Mouse (Mus musculus): ENCODE data around the gene Diras2. TPM values are rescaled to one million over a fixed set of nuclear protein-coding genes. Genes with fewer than 3 reads are reported as not detected.

Gene Diras2
- total RNA-seq, 2 experiments from 2014 or later = 0.47 TPM; not detected in 1

DNA sequence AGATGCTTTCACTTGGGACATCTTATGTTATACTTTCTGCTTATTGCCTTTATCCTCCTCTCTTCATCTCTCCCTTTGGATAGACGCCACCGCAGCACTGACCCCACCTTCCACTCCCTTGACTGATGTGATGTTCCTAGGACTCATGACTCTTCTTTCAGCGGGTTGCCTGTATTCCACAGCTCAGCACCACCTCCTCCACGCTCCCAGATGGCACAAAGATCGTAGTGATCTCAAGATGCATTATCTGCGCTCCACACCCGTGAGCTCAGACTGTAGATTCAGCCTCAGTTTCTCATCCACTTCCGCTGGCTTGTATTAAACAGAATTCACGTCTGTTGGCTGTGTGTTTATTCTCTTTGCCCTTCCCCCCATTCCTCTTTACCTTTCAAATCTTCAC lies 23.6 kb upstream of the Diras2 start:
- ATAC-seq (replicated peaks; ENCODE audit: low FRiP score, low TSS enrichment, poor library complexity, severe bottlenecking) = no peak

DNA sequence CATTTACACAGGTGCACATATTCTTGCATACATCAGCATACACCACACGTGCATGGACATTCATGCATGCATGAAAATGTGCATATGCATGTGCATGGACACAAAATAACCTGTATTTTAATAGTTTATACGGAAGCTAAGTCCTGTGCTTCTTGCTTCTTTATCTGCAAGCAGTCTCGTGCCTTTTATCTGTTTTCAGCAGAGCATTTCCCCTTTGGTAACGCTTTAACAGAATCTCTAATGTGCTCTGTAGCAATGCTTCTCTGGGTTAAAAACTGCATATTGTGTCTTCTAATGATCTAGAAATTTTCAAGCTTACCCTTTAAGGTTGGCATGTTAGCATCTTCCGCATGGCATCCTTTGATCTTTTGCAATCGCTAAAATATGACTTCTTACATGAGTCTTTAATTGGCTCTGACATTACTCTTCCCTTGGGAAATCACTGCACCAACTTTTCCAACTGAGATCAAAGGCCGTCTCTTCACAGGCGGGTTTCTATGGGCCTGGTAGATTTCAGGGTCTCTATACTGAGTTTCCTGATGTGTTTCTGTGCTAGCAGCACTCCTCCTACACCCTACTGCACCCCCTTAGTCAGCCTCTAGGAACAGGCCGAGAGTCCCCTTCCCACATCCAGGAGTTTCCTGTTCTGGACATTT lies 21.9 kb upstream of the Diras2 start:
- no peak for ATAC-seq (replicated peaks; ENCODE audit: low FRiP score, low TSS enrichment, poor library complexity, severe bottlenecking)

DNA sequence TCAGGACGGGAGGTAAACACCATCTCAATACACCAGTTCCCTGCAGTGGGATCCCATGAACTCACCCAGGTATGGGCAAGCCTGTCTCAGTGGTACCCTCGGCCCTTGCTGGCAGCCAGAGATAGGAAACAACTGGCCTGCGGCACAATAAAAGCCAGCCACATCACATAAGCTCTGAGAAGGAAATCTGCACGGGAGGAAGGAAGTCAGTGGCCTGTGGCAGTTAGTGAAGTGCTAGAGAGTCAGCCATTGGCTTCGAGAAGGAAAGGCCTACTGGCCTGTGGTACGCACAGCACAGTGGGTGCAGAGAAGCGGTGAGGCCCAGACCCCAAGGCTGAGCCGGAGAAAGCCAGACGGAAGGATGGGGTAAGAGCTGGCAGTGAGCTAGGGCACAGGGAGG lies 20.2 kb upstream of the Diras2 start:
- ATAC-seq (replicated peaks; ENCODE audit: low FRiP score, low TSS enrichment, poor library complexity, severe bottlenecking) = peak; percentile 50; the same call in 1 of the 2 replicates

DNA sequence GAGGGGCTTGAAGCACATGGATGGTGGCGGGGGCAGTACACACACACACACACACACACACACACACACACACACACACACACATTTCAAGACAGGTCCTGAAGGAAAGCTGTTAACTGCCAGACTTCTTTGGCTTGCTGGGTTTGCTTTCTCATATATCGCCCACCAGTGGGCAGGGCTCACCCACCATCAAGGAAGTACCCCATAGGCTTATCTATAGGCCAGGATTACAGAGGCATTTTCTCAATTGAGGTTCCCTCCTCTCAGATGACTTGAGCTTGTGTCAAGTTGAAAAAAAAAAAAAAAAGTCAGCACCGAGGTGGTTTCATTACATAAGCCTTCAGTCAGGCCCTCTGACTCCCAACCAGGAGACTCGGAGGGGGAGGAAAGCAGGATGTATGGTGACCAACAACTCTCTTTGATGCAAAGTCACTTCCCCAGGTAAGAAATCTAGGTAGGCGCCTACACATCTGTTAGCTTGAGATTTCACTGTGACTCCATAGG lies 19.7 kb upstream of the Diras2 start:
- ATAC-seq (replicated peaks; ENCODE audit: low FRiP score, low TSS enrichment, poor library complexity, severe bottlenecking) = no peak

DNA sequence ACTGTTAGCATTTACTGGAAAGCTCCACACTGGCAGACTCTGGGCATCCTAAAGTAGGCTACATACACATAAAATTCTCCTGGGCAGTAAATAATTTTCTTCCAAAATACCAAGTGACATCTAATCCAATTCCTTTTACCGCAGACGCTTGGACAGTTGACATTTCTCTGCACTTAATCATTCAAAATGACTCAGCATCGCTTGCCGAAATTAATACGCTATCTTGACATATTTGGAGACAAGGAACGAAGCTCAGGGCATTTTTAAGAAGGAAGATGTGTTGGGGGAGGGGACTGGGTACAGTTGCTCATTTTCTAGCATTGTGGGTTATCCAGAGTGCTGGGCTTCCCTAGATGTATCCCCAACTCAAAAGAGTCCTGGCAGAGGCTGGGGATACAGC lies 15.2 kb upstream of the Diras2 start:
- ATAC-seq (replicated peaks; ENCODE audit: low FRiP score, low TSS enrichment, poor library complexity, severe bottlenecking) = no peak

DNA sequence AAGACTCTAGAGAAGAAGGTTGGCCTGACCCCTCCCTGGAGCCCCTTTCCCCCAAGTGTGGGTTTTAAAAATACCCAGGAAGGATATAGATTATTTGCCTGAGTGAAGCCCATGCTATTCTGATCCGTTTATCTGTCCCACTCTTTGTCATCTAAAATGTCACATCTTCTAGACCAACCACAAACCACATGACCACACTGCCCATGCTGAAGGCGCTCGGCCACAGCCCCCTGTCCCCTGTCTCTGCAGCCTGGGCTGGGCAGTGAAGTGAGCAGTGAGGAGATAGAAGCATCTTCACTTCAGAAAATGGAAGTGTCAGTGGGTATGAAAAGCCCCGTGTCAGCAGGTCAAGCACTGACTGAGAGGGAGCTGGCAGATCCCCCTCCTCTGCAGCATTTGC lies 11.6 kb upstream of the Diras2 start:
- ATAC-seq (replicated peaks; ENCODE audit: low FRiP score, low TSS enrichment, poor library complexity, severe bottlenecking) = no peak

DNA sequence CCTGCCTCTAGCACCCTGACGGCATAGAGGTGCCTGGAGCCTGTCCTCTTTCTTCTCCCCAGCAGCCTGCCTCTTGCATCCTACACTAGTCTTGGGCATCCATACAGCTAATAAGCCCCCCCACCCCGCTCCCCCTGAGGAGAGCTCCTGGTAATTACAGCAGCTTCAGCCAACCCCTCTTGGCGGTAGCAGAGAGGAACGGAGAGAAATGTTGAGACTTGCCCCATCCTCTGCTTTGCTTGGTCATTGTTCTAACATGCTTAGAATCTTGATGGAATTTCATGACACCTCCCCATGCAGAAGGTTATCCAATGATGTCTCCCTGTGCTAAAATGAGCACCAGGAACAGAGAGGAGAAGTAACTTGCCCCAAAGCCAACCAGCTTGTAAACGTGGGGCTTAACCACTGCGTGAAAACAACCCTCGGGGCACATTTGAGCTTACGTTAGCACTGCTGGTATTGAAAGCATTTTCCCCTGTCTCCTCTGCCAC lies 11.0 kb upstream of the Diras2 start:
- ATAC-seq (replicated peaks; ENCODE audit: low FRiP score, low TSS enrichment, poor library complexity, severe bottlenecking) = no peak

DNA sequence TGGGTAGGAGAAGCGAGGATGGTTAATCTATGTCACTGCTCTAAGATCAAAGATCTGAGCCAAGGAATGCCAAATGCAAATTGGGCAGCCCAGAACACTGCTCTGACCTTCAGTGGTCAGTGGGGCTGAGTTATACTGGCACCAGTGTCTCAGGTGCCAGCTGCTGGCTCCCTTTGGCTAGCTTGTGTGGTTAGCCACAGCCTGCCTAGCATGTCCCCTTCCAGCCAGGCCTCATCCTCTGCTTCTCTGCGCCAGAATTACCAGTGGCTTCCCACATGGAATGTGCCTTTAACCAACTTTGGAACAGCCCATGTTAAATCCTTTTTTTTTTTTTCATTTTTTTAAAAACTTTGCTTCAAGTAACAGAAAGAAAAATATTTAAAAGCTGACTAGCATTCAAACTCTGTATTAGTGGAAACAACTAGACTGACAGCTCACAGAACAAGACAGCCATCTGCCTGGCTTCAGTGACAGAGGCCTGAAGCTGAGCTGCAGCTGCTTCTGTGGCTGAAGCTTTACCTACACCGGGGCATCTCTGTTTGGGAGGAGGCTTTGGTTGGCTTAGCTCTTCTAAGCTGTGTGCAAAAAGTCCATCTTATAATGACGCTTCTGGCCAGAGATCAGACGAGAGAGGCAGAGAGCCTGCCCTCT lies 10.4 kb upstream of the Diras2 start:
- ATAC-seq (replicated peaks; ENCODE audit: low FRiP score, low TSS enrichment, poor library complexity, severe bottlenecking) = no peak

DNA sequence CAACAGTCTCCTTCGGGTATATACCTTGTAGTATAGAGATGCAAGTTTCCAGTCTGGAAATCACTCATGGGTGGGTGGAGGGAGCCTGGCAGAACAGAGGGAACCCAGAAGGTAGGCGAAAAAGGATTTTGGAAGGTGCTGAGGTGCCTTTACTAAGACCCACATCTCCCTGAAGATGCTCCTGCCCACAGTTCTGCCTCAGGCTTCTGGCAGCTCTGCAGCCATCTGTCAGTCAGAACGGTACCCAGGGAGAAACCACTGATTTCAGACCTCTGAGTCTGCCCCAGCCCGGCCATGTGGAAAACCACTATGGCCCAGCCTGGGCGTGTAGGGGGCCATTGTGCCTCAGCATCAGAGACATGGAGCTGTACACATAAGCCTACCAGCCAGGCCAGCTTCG lies 8.4 kb upstream of the Diras2 start:
- ATAC-seq (replicated peaks; ENCODE audit: low FRiP score, low TSS enrichment, poor library complexity, severe bottlenecking) = no peak

DNA sequence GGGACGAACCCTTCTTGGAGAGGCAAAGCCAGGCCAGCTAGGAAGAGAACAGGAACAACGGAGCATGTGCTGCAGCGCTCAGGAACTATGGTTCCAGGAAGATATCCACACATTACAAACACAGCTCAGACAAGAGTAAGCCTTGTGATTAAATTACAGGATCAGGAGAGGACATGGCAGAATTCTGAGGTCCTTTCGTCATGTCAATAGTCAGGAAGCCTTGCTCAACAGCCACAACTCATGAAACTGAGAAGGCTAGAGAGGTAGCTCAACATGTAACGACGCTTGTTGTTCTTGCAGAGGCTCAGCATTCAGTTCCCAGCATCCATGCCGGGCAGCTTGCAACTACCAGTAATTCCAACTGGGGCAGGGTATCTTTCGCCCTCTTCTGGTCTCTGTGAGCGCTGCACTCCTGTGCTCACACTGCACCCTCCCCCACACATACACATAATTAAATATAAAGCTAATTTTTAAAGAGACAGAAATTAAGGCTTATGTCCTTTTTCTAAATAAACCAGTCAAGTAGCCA lies 7.6 kb upstream of the Diras2 start:
- ATAC-seq (replicated peaks; ENCODE audit: low FRiP score, low TSS enrichment, poor library complexity, severe bottlenecking) = no peak

DNA sequence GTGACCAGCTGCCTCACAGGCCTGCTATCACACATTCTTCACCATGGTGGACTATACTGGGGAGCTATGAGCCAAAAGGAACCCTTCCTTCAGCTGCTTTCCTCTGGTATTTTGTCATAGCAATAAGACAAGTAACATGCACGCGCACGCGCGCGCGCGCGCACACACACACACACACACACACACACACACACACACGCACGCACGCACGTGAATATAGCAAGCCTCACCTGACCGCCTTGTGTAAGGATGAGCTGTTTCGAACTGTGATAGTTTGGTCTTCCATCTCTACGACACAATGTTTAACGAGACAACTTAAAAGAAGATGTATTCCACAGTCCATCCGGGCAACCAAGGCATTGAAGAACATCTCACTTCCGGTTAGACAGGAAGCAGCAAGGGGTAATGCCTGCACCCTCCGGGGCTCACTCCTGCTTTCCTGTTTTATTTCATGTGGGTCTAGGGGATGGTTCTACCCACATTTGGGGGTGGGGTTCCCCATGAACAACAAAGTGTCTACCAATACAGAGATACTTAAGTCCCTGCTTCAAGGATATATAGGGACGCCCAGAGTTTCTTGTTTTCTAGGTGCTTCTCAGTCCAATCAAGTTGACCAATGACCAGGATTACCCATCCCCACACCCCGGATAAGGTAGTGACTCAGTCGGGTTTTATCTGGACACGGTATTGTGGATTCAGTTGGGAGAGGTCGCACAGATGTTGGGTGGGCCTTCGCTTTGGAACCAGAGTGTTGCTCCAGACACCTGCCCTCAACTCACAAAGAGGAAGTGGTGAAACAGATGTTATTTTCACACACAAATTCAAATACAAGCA lies 6.9 kb upstream of the Diras2 start:
- no peak for ATAC-seq (replicated peaks; ENCODE audit: low FRiP score, low TSS enrichment, poor library complexity, severe bottlenecking)

DNA sequence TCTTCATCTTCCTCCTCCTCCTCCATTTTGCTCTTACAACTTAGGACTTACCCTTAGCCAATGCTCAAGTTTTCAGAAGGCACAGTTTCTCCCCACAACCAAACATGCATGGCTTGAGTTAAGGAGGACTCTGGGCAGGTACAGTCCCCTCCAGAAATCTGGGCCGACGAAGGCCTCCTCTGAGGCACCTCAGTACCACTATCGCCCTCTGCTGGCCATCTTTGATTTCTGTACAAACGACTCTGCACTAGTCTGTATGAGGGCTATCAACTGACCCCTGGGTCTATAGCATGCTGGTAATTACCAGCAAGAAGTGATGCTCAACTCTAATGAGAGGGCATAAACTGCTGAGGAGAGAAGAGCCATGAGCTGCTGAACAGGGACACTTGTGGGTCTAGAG lies 4.5 kb upstream of the Diras2 start:
- peak; percentile 65; the same call in 1 of the 2 replicates for ATAC-seq (replicated peaks; ENCODE audit: low FRiP score, low TSS enrichment, poor library complexity, severe bottlenecking)

DNA sequence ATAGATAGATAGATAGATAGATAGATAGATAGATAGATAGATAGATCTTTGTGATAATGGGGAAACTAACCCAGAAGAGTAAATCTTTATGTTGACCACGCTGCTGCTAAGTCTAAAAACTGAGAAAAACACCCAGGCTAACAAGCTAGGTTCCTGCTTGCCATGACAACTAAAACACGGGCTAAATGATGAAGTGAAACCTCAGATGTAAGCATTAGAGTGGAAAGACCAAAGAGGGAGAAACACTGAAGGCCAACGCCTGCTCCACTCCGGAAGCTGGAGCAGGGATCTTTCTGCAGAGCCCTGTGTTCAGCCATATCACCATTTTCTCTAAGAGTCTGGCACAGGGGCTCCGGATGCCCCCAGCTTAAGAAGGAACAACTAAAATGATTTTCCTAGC lies 2.6 kb upstream of the Diras2 start:
- no peak for ATAC-seq (replicated peaks; ENCODE audit: low FRiP score, low TSS enrichment, poor library complexity, severe bottlenecking)

DNA sequence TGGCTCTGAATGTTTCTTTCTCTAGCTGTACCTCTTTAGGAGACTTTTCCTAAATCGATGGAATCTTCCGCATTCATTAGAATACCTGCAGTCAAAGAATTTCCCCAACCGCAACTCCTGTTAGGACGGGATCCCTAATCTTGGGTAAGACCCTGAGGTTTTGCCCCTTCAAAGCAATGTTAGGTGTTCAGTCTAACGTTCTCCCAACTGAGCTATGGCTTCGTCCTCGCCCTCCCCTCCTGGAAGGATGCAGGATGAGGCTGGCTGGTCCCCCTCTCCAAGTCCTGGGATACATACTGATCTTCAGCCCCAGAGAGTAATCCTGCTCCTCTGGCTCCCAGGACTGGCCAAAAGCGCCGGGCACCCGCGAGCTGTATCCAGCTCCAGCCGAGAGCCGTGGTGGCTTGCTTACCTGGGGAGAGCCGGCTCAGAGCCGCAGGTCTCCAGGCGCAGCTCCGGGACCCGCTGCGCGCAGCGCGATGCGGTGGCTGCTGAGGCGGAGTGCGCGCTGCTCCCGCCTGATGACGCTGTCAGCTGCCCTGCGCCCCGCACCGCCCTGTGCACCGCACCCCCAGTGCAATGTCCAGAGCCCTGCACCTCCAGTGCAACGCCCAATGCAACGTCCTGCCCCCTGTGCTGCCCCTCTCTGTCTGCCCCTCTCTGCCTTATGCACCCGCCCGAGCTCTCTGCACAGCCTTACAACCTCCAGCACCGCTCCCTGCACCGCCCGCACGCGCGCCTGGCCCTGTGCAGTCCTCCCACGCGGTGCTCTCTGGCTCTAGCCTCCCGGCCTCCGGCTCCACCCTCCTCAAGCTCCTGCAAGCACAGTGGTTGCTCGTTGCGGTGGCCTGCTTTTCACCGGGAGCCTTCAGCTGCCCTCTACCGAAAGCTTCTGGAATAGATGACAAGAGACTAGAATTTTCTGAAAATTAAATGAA lies 802 bp downstream of the Diras2 start:
- peak; percentile 95 for ATAC-seq (replicated peaks; ENCODE audit: low FRiP score, low TSS enrichment, poor library complexity, severe bottlenecking)

DNA sequence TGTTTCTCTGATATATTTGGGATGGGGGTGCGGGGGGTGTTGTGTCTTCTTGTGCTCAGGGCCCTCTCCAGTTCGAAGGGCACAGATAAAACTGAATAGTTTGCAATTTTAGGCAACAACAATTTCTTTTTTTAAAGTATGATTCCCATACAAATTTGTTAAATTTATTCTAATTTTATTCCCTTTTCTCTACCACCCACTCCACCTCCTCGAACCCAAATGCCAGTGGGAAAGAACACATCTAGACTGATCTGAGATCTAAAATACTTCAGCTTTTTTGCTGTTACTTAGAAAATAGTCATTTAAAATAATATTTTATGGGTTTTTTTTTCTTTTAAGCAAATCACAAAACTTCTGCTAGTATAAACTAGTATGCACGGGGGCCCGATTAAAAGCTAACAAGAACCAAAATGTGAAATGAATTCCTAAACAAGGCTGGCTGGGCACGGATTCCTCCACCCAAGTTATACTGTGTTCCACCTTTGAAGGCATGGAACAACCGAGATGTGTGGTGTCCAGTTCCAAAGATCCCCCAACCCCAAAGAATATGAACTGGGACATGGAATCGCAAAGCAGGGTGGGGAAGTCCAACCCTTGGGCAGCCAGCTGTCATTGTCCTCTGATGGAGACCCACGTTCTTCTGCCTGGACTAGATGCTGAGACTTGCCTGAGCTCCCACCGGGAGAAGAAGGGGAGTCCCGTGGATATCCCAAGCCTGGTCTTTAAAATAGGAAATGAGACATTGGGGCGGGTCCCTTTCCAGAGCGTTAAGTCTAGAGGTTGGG lies 1.7 kb downstream of the Diras2 start:
- ATAC-seq (replicated peaks; ENCODE audit: low FRiP score, low TSS enrichment, poor library complexity, severe bottlenecking) = no peak

DNA sequence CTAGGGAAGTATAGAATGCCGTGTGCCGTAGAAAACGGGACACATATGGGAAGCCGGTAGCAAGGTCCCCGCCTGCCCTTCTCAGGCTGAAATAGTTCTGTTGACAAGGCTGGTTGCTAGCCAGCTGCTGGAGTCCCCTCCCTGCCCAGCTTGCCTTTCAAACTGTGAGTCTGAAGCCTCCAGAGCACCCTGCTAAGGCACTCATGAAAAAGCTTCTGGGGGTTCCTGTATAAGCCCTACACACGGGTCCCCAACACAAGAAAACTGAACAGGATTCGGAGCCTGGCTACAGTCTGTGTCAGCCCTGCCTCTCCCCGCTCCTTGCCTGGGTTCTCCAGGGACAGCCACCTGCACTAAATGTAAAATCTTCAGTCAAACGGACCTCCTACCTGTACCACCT lies 2.3 kb downstream of the Diras2 start:
- ATAC-seq (replicated peaks; ENCODE audit: low FRiP score, low TSS enrichment, poor library complexity, severe bottlenecking) = no peak

DNA sequence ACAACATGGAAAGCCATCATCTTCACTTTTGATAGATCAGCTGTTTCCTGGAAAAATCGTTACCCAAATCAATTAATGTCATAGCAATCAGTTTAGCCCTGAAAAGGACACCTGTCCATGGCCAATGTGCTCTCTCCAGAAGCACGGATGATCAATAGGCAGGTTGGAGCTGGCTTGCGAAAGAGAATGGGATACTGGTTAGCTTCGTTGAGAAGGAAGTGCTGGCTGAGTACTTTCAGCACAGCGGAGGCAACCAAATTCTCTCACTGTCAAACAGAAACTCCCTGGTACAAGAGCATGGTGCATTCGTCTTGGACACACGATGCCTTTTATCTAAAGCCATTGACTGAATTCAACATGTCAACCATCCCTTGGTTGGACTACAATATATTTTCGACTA lies 2.8 kb downstream of the Diras2 start:
- no peak for ATAC-seq (replicated peaks; ENCODE audit: low FRiP score, low TSS enrichment, poor library complexity, severe bottlenecking)
